Mouse (Mus musculus) heart, postnatal 0 days (tissue): ENCODE results near the gene Pdzd2.

ENCODE experiments used
- CTCF ChIP-seq: IDR thresholded peaks from 2 replicates; pipeline ENCODE4 v1.5.1; 2016; ENCODE audit warnings: antibody characterized with exemption, control low read depth, low read depth
- EP300 ChIP-seq: IDR thresholded peaks from 2 replicates; pipeline ENCODE4 v1.6.1; 2016; ENCODE audit warnings: antibody characterized with exemption, low read depth

DNA sequence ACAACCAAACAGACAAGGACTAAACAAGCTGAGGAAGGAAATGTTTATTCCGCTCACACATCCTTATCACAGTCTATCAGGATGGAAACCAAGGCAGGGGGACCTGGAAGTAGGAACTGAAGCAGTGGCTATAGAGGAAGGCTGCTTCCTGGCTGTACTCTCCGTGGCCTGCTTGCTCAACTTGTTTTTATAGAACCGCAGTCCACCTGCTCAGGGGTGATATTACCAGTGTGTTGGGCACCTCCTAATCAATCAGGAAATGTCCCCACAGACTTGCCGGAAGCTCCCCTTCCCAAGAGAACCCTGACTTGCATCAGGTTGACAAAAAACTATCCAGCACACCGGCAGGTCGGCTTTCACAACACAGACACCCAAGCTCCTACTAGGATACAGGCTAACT is 301.0 kb downstream of the Pdzd2 start:
- TF ChIP-seq CTCF (no peak), EP300 (no peak)
